Comparison of ENCODE assay signal across 9 mouse cellular contexts in the genomic region with DNA sequence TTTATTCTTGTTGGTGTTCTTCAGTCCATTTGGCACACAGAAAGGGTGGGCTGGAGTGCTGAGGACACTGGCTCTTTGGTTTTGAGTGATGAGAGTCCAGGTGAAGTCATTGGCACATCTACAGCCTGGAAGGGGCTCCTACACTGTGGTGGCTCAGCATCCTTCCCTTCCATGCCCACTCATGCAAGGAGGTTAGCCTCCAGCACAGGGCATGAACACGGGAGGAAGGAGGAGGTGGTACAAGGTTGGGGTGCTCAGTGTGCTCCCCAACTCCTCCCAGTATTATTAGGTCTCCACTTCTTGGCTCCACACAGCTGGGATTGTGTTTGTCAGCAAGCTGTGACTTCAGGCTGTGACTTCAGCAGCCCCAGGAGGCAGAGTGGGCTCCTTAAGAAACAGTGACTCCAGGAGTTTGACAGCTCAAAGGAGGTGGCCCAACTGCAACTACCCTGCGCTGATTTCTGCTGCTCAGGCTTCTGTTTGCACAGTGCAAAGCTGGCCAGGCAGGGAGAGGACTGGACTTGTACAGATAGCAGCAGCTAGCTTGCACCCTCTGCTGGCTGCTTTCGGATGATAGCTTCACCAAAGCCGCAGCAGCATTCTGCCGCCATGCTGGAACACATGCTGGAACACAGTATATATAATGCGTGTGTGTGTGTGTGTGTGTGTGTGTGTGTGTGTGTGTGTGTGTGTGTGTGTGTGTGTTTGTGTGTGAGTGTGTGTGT. TPM values are rescaled to one million over a fixed set of nuclear protein-coding genes. Genes with fewer than 3 reads are reported as not detected.
DNase-seq lines count a peak whose midpoint lies in the region; ATAC-seq lines count a peak whose summit lies in the region.
"Had no signal": no experiment of that assay in that cellular context is flagged by ENCODE, and none has a peak within 500 bp of the region (broad histone marks: within the 10 kb centered on the region; RNA-seq: fewer than 3 reads in every experiment).

No protein-coding gene starts in this region.

- no peak overlapping the region for H3K4me3 ChIP-seq in hindbrain, embryonic 11.5 days (ENCODE audit: low read depth, low read length)
- H3K4me3 ChIP-seq: myocyte had no signal

- H3K36me3 ChIP-seq in hindbrain, embryonic 11.5 days (ENCODE audit: control insufficient read depth, insufficient read depth, low read length) = no peaks in the 10 kb centered on the region

- peak; percentile 53 for ATAC-seq in hindbrain, embryonic 11.5 days (ENCODE audit: low FRiP score)

- H3K4me2 ChIP-seq in hindbrain, embryonic 11.5 days (replicated peaks; ENCODE audit: low read depth, low read length) = no peak overlapping the region

- DNase-seq in ZHBTc4 (ENCODE audit: low read depth, low spot score) = peak; percentile 85
- DNase-seq in cerebellum, postnatal 14 days = peak; percentile 92 to 94
- peak; percentile 62 to 74 for DNase-seq in frontal cortex, postnatal 14 days (ENCODE audit: low spot score in 2 of 2)
- DNase-seq in hindbrain, embryonic 11.5 days (ENCODE audit: low spot score) = peak; percentile 87
- DNase-seq in layer of hippocampus, postnatal 36 days = peak; percentile 76 to 79
- peak; percentile 89 for DNase-seq in lung, postnatal 10 days
- peak; percentile 87 for DNase-seq in right cerebral cortex, adult 18-20 months
- DNase-seq in B cell, adult 2 months = no peak

- H3K9ac ChIP-seq in hindbrain, embryonic 11.5 days (ENCODE audit: low read depth, low read length) = no peak overlapping the region

- 11% methylated on average over 6 of the region's 6 CpGs for WGBS in hindbrain, embryonic 11.5 days

- H3K27me3 ChIP-seq in hindbrain, embryonic 11.5 days (ENCODE audit: control insufficient read depth, insufficient read depth, low read length) = no peaks in the 10 kb centered on the region

- no peaks in the 10 kb centered on the region for H3K4me1 ChIP-seq in hindbrain, embryonic 11.5 days (replicated peaks; ENCODE audit: control insufficient read depth, insufficient read depth, low read length)

- H3K27ac ChIP-seq in hindbrain, embryonic 11.5 days (ENCODE audit: low read depth, low read length) = no peak overlapping the region

- H3K9me3 ChIP-seq in hindbrain, embryonic 11.5 days (ENCODE audit: control insufficient read depth, low read length) = no peaks in the 10 kb centered on the region

RNA-seq across cellular contexts. Expression of gene Rab4a, which starts 22.1 kb away (rescaled TPM):
- polyA plus RNA-seq in hindbrain, embryonic 11.5 days (2014; fragmentation: Nextera tagmentation; extraction: Ambion mirVana) = 64.3 and 68.7 TPM in 2 replicates
- total RNA-seq in layer of hippocampus, postnatal 36 days (2021) = 10 to 100 TPM; 42.3 to 42.8 TPM

Comparison
In these comparisons a context has a peak if more than half of its experiments do, and no peak if none do; other contexts are left out.
1. DNase-seq: peak in ZHBTc4 (single experiment), cerebellum, postnatal 14 days (2 of 2), frontal cortex, postnatal 14 days (2 of 2), hindbrain, embryonic 11.5 days (single experiment), layer of hippocampus, postnatal 36 days (2 of 2), lung, postnatal 10 days (single experiment) and right cerebral cortex, adult 18-20 months (single experiment); none in B cell, adult 2 months (0 of 2).